Mouse (Mus musculus) layer of hippocampus, adult 11-12 months (tissue): Measurements from ENCODE around the gene Gpr165.

ENCODE experiments used
- DNase-seq: peaks from one replicate; pipeline ENCODE4 v3.0.0; 2022; ENCODE audit warnings: low spot score

The Gpr165 gene

GRCm38 (mm10) chrX:96712907-96713774 is at the start of gene Gpr165:
TSS of gene Gpr165 (plus strand) at chrX:96713441.
- peak; percentile 37 for DNase-seq

DNA sequence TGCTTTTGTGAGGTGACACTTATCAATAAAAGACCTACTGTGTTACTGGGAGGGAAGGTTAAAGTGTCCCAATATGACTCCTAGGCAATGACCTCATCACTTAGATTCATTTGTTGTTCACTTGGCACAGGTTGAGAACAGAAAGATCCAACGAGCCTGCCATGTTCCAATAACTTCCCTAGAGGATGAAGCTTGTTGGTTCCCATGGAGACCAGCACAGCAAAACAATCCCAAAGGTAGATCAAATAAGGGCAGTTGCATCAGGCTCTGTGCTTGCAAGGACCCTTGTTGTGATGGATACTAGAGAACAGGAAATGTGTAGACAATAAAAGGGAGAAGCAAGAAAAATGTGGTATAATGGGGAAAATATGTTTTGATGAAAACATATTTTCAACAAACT is 38.4 kb upstream of the Gpr165 start:
- no peak for DNase-seq
